Mouse (Mus musculus) spleen, adult 2 months (tissue): Measurements from ENCODE around the gene Sgcd. TPM values are rescaled to one million over a fixed set of nuclear protein-coding genes. Genes with fewer than 3 reads are reported as not detected.
"Not testable (repeated sequence)": the region's sequence is repeated elsewhere in the genome, so short reads cannot be mapped to it uniquely, and the experiment has no call there.

Source experiments
- DNase-seq, 2 experiments: peaks; one replicate each; pipeline versions ENCODE4 v3.0.0 to v3.0.0-alpha.2; 2012 to 2021; ENCODE audit warnings: low spot score in 2 of 2, low read depth in 1 of 2
- H3K27ac ChIP-seq: fragments of 200-500 bp; 2 replicates; pipeline ENCODE4 v1.5.1; 2012; ENCODE audit warnings: low read length, inconsistent platforms; ENCODE audit not compliant: insufficient read depth
- H3K27me3 ChIP-seq: fragments of 200-500 bp; 2 replicates; pipeline ENCODE4 v1.6.1; 2012; ENCODE audit warnings: mild to moderate bottlenecking, moderate library complexity, low read length, inconsistent platforms; ENCODE audit not compliant: control insufficient read depth, insufficient read depth
- H3K36me3 ChIP-seq: fragments of 200-500 bp; 2 replicates; pipeline ENCODE4 v1.6.1; 2012; ENCODE audit warnings: mild to moderate bottlenecking, low read length, inconsistent platforms; ENCODE audit not compliant: control insufficient read depth, insufficient read depth
- H3K4me1 ChIP-seq: fragments of 200-500 bp; 2 replicates; pipeline ENCODE4 v1.6.1; 2011; ENCODE audit warnings: inconsistent platforms; ENCODE audit not compliant: control insufficient read depth, insufficient read depth, insufficient read length
- H3K4me3 ChIP-seq: fragments of 200-500 bp; 2 replicates; pipeline ENCODE4 v1.5.1; 2011; ENCODE audit warnings: mild to moderate bottlenecking, inconsistent platforms; ENCODE audit not compliant: insufficient read depth, insufficient read length; ENCODE audit errors: extremely low read depth
- CTCF ChIP-seq: fragments of 200-500 bp; IDR thresholded peaks from 2 replicates; pipeline ENCODE4 v1.5.1; 2011; ENCODE audit warnings: mild to moderate bottlenecking, inconsistent platforms; ENCODE audit not compliant: insufficient read depth, insufficient read length, insufficient replicate concordance; ENCODE audit errors: extremely low read depth
- POLR2A ChIP-seq: fragments of 200-500 bp; IDR thresholded peaks from 2 replicates; pipeline ENCODE4 v1.6.1; 2011; ENCODE audit warnings: low read depth, low read length, inconsistent platforms
- WGBS: fragments of 180-500 bp; shearing (Covaris S2); methylation state at CpG from one replicate; pipeline ENCODE4 v1.1.7; 2018; 5-methylcytosine and 5-hydroxymethylcytosine counted together
- polyA plus RNA-seq: library from polyadenylated mRNA; depleted of rRNA; stranded (reverse); fragments of >200 nt; gene quantifications from 2 replicates; pipeline ENCODE4 v1.2.3, GENCODE M21; 2012

Sgcd gene
- polyA plus RNA-seq, 1 experiment: 0.07 TPM

GRCm38 (mm10) chr11:47609892-47610291 is 378.9 kb downstream of the Sgcd start:
- no peak for TF ChIP-seq CTCF

GRCm38 (mm10) chr11:47574635-47575034 is 414.1 kb downstream of the Sgcd start:
- Histone ChIP-seq H3K36me3 (no peaks in the 10 kb centered on the region), H3K4me1 (no peaks in the 10 kb centered on the region), H3K27me3 (no peaks in the 10 kb centered on the region), H3K27ac (no peak overlapping the region), H3K4me3 (no peak overlapping the region)
- no peak for DNase-seq
- TF ChIP-seq POLR2A (no peak), CTCF (no peak)
- WGBS: 84% methylated on average over 4 of the region's 4 CpGs

More at GRCm38 (mm10) chr11:47609892-47610291, 378.9 kb downstream of the Sgcd start:
- no peaks in the 10 kb centered on the region for H3K27me3 ChIP-seq
- no peak overlapping the region for H3K27ac ChIP-seq
- no peaks in the 10 kb centered on the region for H3K36me3 ChIP-seq
- no peak overlapping the region for H3K4me3 ChIP-seq
- WGBS: 81% methylated on average over 4 of the region's 4 CpGs
- H3K4me1 ChIP-seq: no peaks in the 10 kb centered on the region
- DNase-seq: no peak

- Histone ChIP-seq H3K4me1 (no peaks in the 10 kb centered on the region), H3K36me3 (no peaks in the 10 kb centered on the region), H3K27me3 (no peaks in the 10 kb centered on the region), H3K4me3 (no peak overlapping the region), H3K27ac (no peak overlapping the region)
- WGBS: 84% methylated on average over 1 of the region's 1 CpGs
- no peak for DNase-seq
- TF ChIP-seq CTCF (no peak), POLR2A (no peak)
These were observed 420.3 kb downstream of the Sgcd start for GRCm38 (mm10) chr11:47568488-47568887.

- Histone ChIP-seq H3K36me3 (no peaks in the 10 kb centered on the region), H3K27ac (no peak overlapping the region), H3K4me3 (no peak overlapping the region), H3K27me3 (no peaks in the 10 kb centered on the region), H3K4me1 (no peaks in the 10 kb centered on the region)
- no peak for DNase-seq
- TF ChIP-seq POLR2A: no peak
- TF ChIP-seq CTCF: no peak
- 79% methylated on average over 3 of the region's 3 CpGs for WGBS
These were observed 422.6 kb downstream of the Sgcd start for GRCm38 (mm10) chr11:47566156-47566555.

GRCm38 (mm10) chr11:47524845-47525244 is 463.9 kb downstream of the Sgcd start:
- no peak for DNase-seq
- H3K27me3 ChIP-seq: no peaks in the 10 kb centered on the region; the same call in 1 of the 2 replicates
- H3K4me3 ChIP-seq: no peak overlapping the region
- TF ChIP-seq CTCF (no peak), POLR2A (no peak)
- WGBS: 65% methylated on average over 1 of the region's 1 CpGs
- no peaks in the 10 kb centered on the region for H3K36me3 ChIP-seq
- H3K27ac ChIP-seq: no peak overlapping the region
- H3K4me1 ChIP-seq: no peaks in the 10 kb centered on the region

- DNase-seq: no peak
- no peak overlapping the region for H3K4me3 ChIP-seq
- 81% methylated on average over 6 of the region's 6 CpGs for WGBS
- H3K27ac ChIP-seq: no peak overlapping the region
- H3K4me1 ChIP-seq: no peaks in the 10 kb centered on the region
- TF ChIP-seq CTCF (no peak), POLR2A (no peak)
- no peaks in the 10 kb centered on the region for H3K27me3 ChIP-seq
- H3K36me3 ChIP-seq: no peaks in the 10 kb centered on the region
These were observed 480.7 kb downstream of the Sgcd start for GRCm38 (mm10) chr11:47508047-47508446.

GRCm38 (mm10) chr11:47503236-47503635 is 485.5 kb downstream of the Sgcd start:
- H3K4me3 ChIP-seq, H3K27me3 ChIP-seq, H3K4me1 ChIP-seq, H3K36me3 ChIP-seq, DNase-seq, H3K27ac ChIP-seq: not testable (repeated sequence)
